Comparison of ENCODE assay signal across 8 mouse cellular contexts in the genomic region with DNA sequence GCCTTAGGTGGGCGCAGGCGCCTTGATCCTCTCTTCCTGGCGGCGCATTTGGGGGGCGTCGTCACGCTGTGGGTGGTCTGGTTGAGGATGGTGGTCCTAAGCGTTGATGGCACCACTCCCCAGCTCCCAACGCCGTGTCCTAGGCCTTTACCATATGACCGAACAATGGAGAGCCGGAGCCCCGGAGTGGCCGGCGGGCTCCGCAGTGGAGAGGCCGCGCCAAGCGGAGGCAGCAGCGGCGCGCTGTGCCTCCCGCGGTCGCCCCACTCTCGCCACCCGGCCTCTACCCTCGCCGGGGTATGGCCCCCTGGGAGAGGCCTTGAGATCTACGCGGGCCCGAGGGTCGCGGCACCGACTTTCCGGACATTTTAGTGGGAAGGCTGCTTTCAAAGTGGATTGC. TPM values are rescaled to one million over a fixed set of nuclear protein-coding genes. Genes with fewer than 3 reads are reported as not detected.
DNase-seq lines count a peak whose midpoint lies in the region; ATAC-seq and TF ChIP-seq lines count a peak whose summit lies in the region.

No protein-coding gene starts in this region.

- peak overlapping the region; percentile 94 for H3K9ac ChIP-seq in heart, embryonic 13.5 days
- H3K9ac ChIP-seq in MEL (ENCODE audit: control insufficient read depth, low read depth, low read length, poor library complexity, severe bottlenecking), result peak overlapping the region; percentile 84

- peaks cover 15% of the 10 kb centered on the region for H3K79me2 ChIP-seq in MEL (ENCODE audit: control insufficient read depth, insufficient read depth, low read length, poor library complexity)

- H3K4me1 ChIP-seq in heart, embryonic 13.5 days, result peaks cover 36% of the 10 kb centered on the region
- peaks cover 0 to 10% of the 10 kb centered on the region in 2 experiments; a peak in 2 of 4 replicates for H3K4me1 ChIP-seq in MEL (ENCODE audit: control insufficient read depth in 1 of 2, insufficient read depth in 2 of 2, low read length in 2 of 2)
- peaks cover 2% of the 10 kb centered on the region for H3K4me1 ChIP-seq in embryonic fibroblast, embryonic 13.5 days (ENCODE audit: control insufficient read depth, insufficient read depth, low read length)
- peaks cover 32% of the 10 kb centered on the region for H3K4me1 ChIP-seq in megakaryocyte, embryonic 14.5 days

- TF ChIP-seq EP300 in MEL (IDR thresholded peaks at IDR 0.05; ENCODE audit: low read depth in 1 of 2, low read length in 2 of 2), result no peak

- H3K4me2 ChIP-seq in heart, embryonic 13.5 days, result peak overlapping the region; percentile 87

- no peaks in the 10 kb centered on the region for H3K9me3 ChIP-seq in heart, embryonic 13.5 days
- no peaks in the 10 kb centered on the region for H3K9me3 ChIP-seq in MEL (replicated peaks; ENCODE audit: insufficient read depth, low read length)
- H3K9me3 ChIP-seq in megakaryocyte, embryonic 14.5 days, result no peaks in the 10 kb centered on the region

- TF ChIP-seq RAD21 in MEL (IDR thresholded peaks at IDR 0.05; ENCODE audit: low read depth, low read length), result no peak

- peaks cover 29% of the 10 kb centered on the region for H3K36me3 ChIP-seq in heart, embryonic 13.5 days
- peaks cover 5 to 6% of the 10 kb centered on the region in 2 experiments; a peak in 3 of 4 replicates for H3K36me3 ChIP-seq in MEL (ENCODE audit: control insufficient read depth in 1 of 2, insufficient read depth in 2 of 2, low read length in 2 of 2)
- peaks cover 33% of the 10 kb centered on the region for H3K36me3 ChIP-seq in megakaryocyte, embryonic 14.5 days (replicated peaks; ENCODE audit: low read length)

- ATAC-seq in heart, embryonic 13.5 days (ENCODE audit: extremely low read depth, insufficient number of reproducible peaks, low FRiP score, low TSS enrichment), result peak; percentile 35; the same call in 1 of the 2 replicates
- peak; percentile 7 for ATAC-seq in inflammation-experienced regulatory T-cells, adult 6 months

- WGBS in heart, embryonic 13.5 days, result 0% methylated on average over 36 of the region's 36 CpGs

- peak overlapping the region; percentile 79 for H3K4me3 ChIP-seq in heart, embryonic 13.5 days
- H3K4me3 ChIP-seq in MEL (ENCODE audit: control insufficient read depth in 1 of 2, insufficient read depth in 1 of 2, low read depth in 2 of 2, low read length in 2 of 2), result peak overlapping the region; percentile 69 to 83
- peak overlapping the region; percentile 82 for H3K4me3 ChIP-seq in embryonic fibroblast, embryonic 13.5 days (ENCODE audit: insufficient read depth, low read length)
- peak overlapping the region; percentile 100 for H3K4me3 ChIP-seq in megakaryocyte, embryonic 14.5 days (replicated peaks)

- 0 out of 4 replicates have a peak, but pooled peaks of 1 of the 2 experiments have one; percentile 19 for TF ChIP-seq POLR2A in MEL (IDR thresholded peaks at IDR 0.05; ENCODE audit: control insufficient read depth in 1 of 2, insufficient read depth in 1 of 2, low read depth in 1 of 2, low read length in 2 of 2, poor library complexity in 1 of 2)
- no peak for TF ChIP-seq POLR2A in embryonic fibroblast, embryonic 13.5 days (IDR thresholded peaks at IDR 0.05; ENCODE audit: low read depth, low read length)

- H3K27me3 ChIP-seq in heart, embryonic 13.5 days (replicated peaks), result no peaks in the 10 kb centered on the region
- H3K27me3 ChIP-seq in MEL (ENCODE audit: control insufficient read depth in 1 of 2, insufficient read depth in 2 of 2, low read length in 2 of 2), result no peaks in the 10 kb centered on the region
- H3K27me3 ChIP-seq in megakaryocyte, embryonic 14.5 days (replicated peaks), result peaks cover 41% of the 10 kb centered on the region

- DNase-seq in heart, adult 9 months (ENCODE audit: low spot score in 2 of 2), result no peak
- DNase-seq in MEL (ENCODE audit: low read depth, low spot score), result peak; percentile 49
- no peak for DNase-seq in urinary bladder, postnatal 36 days (ENCODE audit: low spot score in 2 of 2)
- no peak for DNase-seq in urinary bladder, postnatal 10 days (ENCODE audit: low spot score)

- peak overlapping the region; percentile 97 for H3K27ac ChIP-seq in heart, embryonic 13.5 days (replicated peaks)
- H3K27ac ChIP-seq in MEL (ENCODE audit: control insufficient read depth, low read depth, low read length), result peak overlapping the region; percentile 45
- H3K27ac ChIP-seq in embryonic fibroblast, embryonic 13.5 days (ENCODE audit: insufficient read depth, low read length), result no peak overlapping the region

- no peak for TF ChIP-seq CTCF in MEL (IDR thresholded peaks at IDR 0.05 in 2 of 3, conservative IDR thresholded peaks at IDR 0.05 in 1 of 3; ENCODE audit: control insufficient read depth in 1 of 3, insufficient read depth in 1 of 3, low read depth in 2 of 3, low read length in 3 of 3, poor library complexity in 1 of 3, severe bottlenecking in 1 of 3)
- TF ChIP-seq CTCF in embryonic fibroblast, embryonic 13.5 days (IDR thresholded peaks at IDR 0.05; ENCODE audit: borderline replicate concordance, insufficient read depth, low read length), result no peak

TF ChIP-seq in MEL, 35 proteins besides CTCF, POLR2A, EP300 and RAD21:
- TF ChIP-seq CHD1 (IDR thresholded peaks at IDR 0.05; ENCODE audit: low read depth, low read length) (0 out of 2 replicates have a peak, but pooled peaks have one; percentile 17), NELFE (IDR thresholded peaks at IDR 0.05; ENCODE audit: low read depth, low read length) (no peak)

RNA-seq across cellular contexts. Expression of a gene that starts 0.4 kb away (rescaled TPM):
- 0.28 and 0.42 TPM in 2 replicates for polyA plus RNA-seq in heart, embryonic 13.5 days (2015; fragmentation: Nextera tagmentation; extraction: Ambion mirVana)
- 0.07 and 0.08 TPM in 2 replicates for total RNA-seq in MEL (2012; rRNA removed)
- polyA plus RNA-seq in MEL (2012; ENCODE audit: insufficient read depth in 1 of 2, insufficient read length in 2 of 2, low read depth in 1 of 2, low replicate concordance in 2 of 2, missing spikeins in 1 of 2), result under 1 TPM in 1 of 2 experiments, not detected in 1; 0.22 TPM
- not detected in 2 replicates for polyA plus RNA-seq in embryonic fibroblast, embryonic 13.5 days (2011; ENCODE audit: insufficient read length, low read depth, missing spikeins)
- polyA plus RNA-seq in inflammation-experienced regulatory T-cells, adult 6 months (2017; shearing (Covaris generic)), result under 1 TPM; 0.23 to 0.51 (median 0.29) TPM
- 0.59 TPM in 1 of 2 replicates, not detected in the other for polyA plus RNA-seq in megakaryocyte, embryonic 14.5 days (2012; ENCODE audit: insufficient read depth, low replicate concordance)

RNA-seq across cellular contexts. Expression of a gene that starts 0.6 kb away (rescaled TPM):
- 63.4 and 67.3 TPM in 2 replicates for polyA plus RNA-seq in heart, embryonic 13.5 days (2015; fragmentation: Nextera tagmentation; extraction: Ambion mirVana)
- 46.1 and 47.2 TPM in 2 replicates for total RNA-seq in MEL (2012; rRNA removed)
- polyA plus RNA-seq in MEL (2012; ENCODE audit: insufficient read depth in 1 of 2, insufficient read length in 2 of 2, low read depth in 1 of 2, low replicate concordance in 2 of 2, missing spikeins in 1 of 2), result 10 to 100 TPM in 1 of 2 experiments, not detected in 1; 81.1 TPM
- 19.1 and 20.6 TPM in 2 replicates for polyA plus RNA-seq in embryonic fibroblast, embryonic 13.5 days (2011; ENCODE audit: insufficient read length, low read depth, missing spikeins)
- 10 to 100 TPM; 21.0 to 30.6 (median 29.8) TPM for polyA plus RNA-seq in inflammation-experienced regulatory T-cells, adult 6 months (2017; shearing (Covaris generic))
- polyA plus RNA-seq in megakaryocyte, embryonic 14.5 days (2012; ENCODE audit: insufficient read depth, low replicate concordance), result 15.1 and 68.1 TPM in 2 replicates

RNA-seq across cellular contexts. Expression of a gene that starts 8.8 kb away (rescaled TPM):
- not detected in 2 replicates for polyA plus RNA-seq in heart, embryonic 13.5 days (2015; fragmentation: Nextera tagmentation; extraction: Ambion mirVana)
- not detected in 2 replicates for total RNA-seq in MEL (2012; rRNA removed)
- polyA plus RNA-seq in MEL (2012; ENCODE audit: insufficient read depth in 1 of 2, insufficient read length in 2 of 2, low read depth in 1 of 2, low replicate concordance in 2 of 2, missing spikeins in 1 of 2), result not detected
- not detected in 2 replicates for polyA plus RNA-seq in embryonic fibroblast, embryonic 13.5 days (2011; ENCODE audit: insufficient read length, low read depth, missing spikeins)
- under 1 TPM in 1 of 3 experiments, not detected in 2; 0.78 TPM for polyA plus RNA-seq in inflammation-experienced regulatory T-cells, adult 6 months (2017; shearing (Covaris generic))
- polyA plus RNA-seq in megakaryocyte, embryonic 14.5 days (2012; ENCODE audit: insufficient read depth, low replicate concordance), result not detected in 2 replicates

RNA-seq across cellular contexts. Expression of a gene that starts 26.2 kb away (rescaled TPM):
- 0.08 and 0.15 TPM in 2 replicates for polyA plus RNA-seq in heart, embryonic 13.5 days (2015; fragmentation: Nextera tagmentation; extraction: Ambion mirVana)
- total RNA-seq in MEL (2012; rRNA removed), result 0.10 TPM in 1 of 2 replicates, not detected in the other
- under 1 TPM in 1 of 2 experiments, not detected in 1; 0.50 TPM for polyA plus RNA-seq in MEL (2012; ENCODE audit: insufficient read depth in 1 of 2, insufficient read length in 2 of 2, low read depth in 1 of 2, low replicate concordance in 2 of 2, missing spikeins in 1 of 2)
- polyA plus RNA-seq in embryonic fibroblast, embryonic 13.5 days (2011; ENCODE audit: insufficient read length, low read depth, missing spikeins), result not detected in 2 replicates
- polyA plus RNA-seq in inflammation-experienced regulatory T-cells, adult 6 months (2017; shearing (Covaris generic)), result under 1 TPM in 1 of 3 experiments, not detected in 2; 0.46 TPM
- not detected in 2 replicates for polyA plus RNA-seq in megakaryocyte, embryonic 14.5 days (2012; ENCODE audit: insufficient read depth, low replicate concordance)

RNA-seq across cellular contexts. Expression of a gene that starts 56.4 kb away (rescaled TPM):
- polyA plus RNA-seq in heart, embryonic 13.5 days (2015; fragmentation: Nextera tagmentation; extraction: Ambion mirVana), result not detected in 2 replicates
- total RNA-seq in MEL (2012; rRNA removed), result not detected in 2 replicates
- polyA plus RNA-seq in MEL (2012; ENCODE audit: insufficient read depth in 1 of 2, insufficient read length in 2 of 2, low read depth in 1 of 2, low replicate concordance in 2 of 2, missing spikeins in 1 of 2), result not detected
- not detected in 2 replicates for polyA plus RNA-seq in embryonic fibroblast, embryonic 13.5 days (2011; ENCODE audit: insufficient read length, low read depth, missing spikeins)
- under 1 TPM in 2 of 3 experiments, not detected in 1; 0.17 to 0.26 TPM for polyA plus RNA-seq in inflammation-experienced regulatory T-cells, adult 6 months (2017; shearing (Covaris generic))
- not detected in 2 replicates for polyA plus RNA-seq in megakaryocyte, embryonic 14.5 days (2012; ENCODE audit: insufficient read depth, low replicate concordance)
